Comparison of ENCODE assay signal across 16 mouse cellular contexts in genomic region chr6:137170646-137171045, GRCm38 (mm10). TPM values are rescaled to one million over a fixed set of nuclear protein-coding genes. Genes with fewer than 3 reads are reported as not detected.
"Had no signal": no experiment of that assay in that cellular context is flagged by ENCODE, and none has a peak within 500 bp of the region (broad histone marks: within the 10 kb centered on the region; RNA-seq: fewer than 3 reads in every experiment).

No protein-coding gene starts in this region.

- DNase-seq: kidney, adult 8-10 months; kidney, postnatal 14 days; layer of hippocampus, adult 9-11 months; layer of hippocampus, postnatal 36 days; right cerebral cortex, postnatal 4 days; spleen, adult 18-20 months; thymus, adult 18-20 months; thymus, postnatal 14 days had no signal

- H3K27ac ChIP-seq: limb, embryonic 15.5 days; liver, embryonic 12.5 days; neural tube, embryonic 12.5 days had no signal

- ATAC-seq: inflammation-experienced regulatory T-cells, adult 6 months; intestine, postnatal 0 days; liver, embryonic 12.5 days had no signal

- H3K4me3 ChIP-seq: limb, embryonic 15.5 days; liver, embryonic 12.5 days; neural tube, embryonic 12.5 days had no signal

- H3K36me3 ChIP-seq: limb, embryonic 15.5 days; liver, embryonic 12.5 days; neural tube, embryonic 12.5 days had no signal

- H3K4me2 ChIP-seq: limb, embryonic 15.5 days; liver, embryonic 12.5 days; neural tube, embryonic 12.5 days had no signal

- H3K9ac ChIP-seq: limb, embryonic 15.5 days; liver, embryonic 12.5 days; neural tube, embryonic 12.5 days had no signal

- H3K9me3 ChIP-seq: limb, embryonic 15.5 days; liver, embryonic 12.5 days; neural tube, embryonic 12.5 days had no signal

RNA-seq across cellular contexts. Expression of gene Rerg, which starts 0.3 kb away (rescaled TPM):
- total RNA-seq: megakaryocyte progenitor cell, adult 5-6 weeks; monocyte, adult 5-6 weeks; neutrophil, adult 5-6 weeks had no signal
- polyA plus RNA-seq: inflammation-experienced regulatory T-cells, adult 6 months had no signal
